Mouse (Mus musculus): ENCODE results near the gene Gpsm3. TPM values are rescaled to one million over a fixed set of nuclear protein-coding genes. Genes with fewer than 3 reads are reported as not detected.
"Not testable (repeated sequence)": the region's sequence is repeated elsewhere in the genome, so short reads cannot be mapped to it uniquely, and the experiment has no call there.

The Gpsm3 gene
- polyA plus RNA-seq (2015; fragmentation: Nextera tagmentation; extraction: Ambion mirVana): 12.0 and 12.5 TPM in 2 replicates

DNA sequence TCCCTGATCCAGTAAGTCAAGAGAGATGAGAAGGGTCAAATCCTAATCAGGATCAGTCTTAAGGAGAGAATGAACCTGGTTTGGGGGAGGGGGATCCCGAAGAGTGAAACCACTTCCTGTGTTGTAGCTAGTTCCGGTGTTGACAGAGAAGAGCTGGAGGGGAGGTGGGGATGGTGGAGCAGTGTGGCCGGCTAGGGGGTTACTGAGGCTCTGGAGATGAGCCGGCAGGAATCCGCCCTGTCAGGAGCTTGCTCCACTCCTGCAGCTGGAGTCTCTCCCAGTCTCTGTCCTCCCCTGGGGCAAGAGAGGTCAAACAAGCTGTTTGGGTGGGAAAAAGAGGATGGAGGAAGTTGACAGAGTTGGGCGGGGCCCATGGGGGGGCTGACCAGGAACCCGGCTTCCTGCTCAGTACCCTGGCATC, at the start of gene Gpsm3:
Gene Gpsm3 (plus strand): TSS at position 126 of the 421 bp plus-strand sequence.
- no peaks in the 10 kb centered on the region for H3K27me3 ChIP-seq (replicated peaks; ENCODE audit: control insufficient read depth, insufficient read depth, low read length)
- peak within 1 kb of the TSS; percentile 93 for H3K27ac ChIP-seq (ENCODE audit: low read length)
- H3K4me3 ChIP-seq (ENCODE audit: low read length): peak within 1 kb of the TSS; percentile 90
- ATAC-seq: no peak
- H3K9ac ChIP-seq (ENCODE audit: low read depth, low read length): peak within 1 kb of the TSS; percentile 99
- H3K4me2 ChIP-seq (ENCODE audit: low read depth, low read length): peak within 1 kb of the TSS; percentile 92
- H3K9me3 ChIP-seq (ENCODE audit: control insufficient read depth, low read length): no peaks in the 10 kb centered on the region
- H3K4me1 ChIP-seq (ENCODE audit: control insufficient read depth, insufficient read depth, low read length): peaks cover 57% of the 10 kb centered on the region
- WGBS: 19% methylated on average over 7 of the region's 7 CpGs
- H3K36me3 ChIP-seq (ENCODE audit: control insufficient read depth, insufficient read depth, low read length): 0 out of 2 replicates have a peak, but pooled peaks cover 1% of the 10 kb centered on the region

DNA sequence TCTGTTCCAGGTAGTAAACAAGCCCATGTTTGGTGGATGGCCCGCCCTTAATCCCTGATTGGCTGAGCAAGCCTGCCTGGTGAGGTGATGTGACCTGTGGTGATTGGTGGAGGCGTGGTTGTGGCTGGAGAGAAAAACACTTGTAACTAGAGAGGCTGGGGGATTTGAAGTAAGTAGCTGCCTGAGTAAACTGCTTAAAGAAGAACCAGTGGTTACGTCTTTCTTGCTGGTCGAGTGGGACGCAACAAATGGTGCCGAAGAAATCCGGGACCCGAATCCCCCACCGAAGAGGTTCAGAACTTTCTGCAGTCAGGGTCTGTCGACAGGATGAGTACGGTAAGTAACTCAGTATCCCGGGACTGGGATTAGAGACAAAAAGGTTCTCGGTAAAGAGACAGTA, 46.0 kb upstream of the Gpsm3 start:
- not testable (repeated sequence) for H3K4me1 ChIP-seq (ENCODE audit: control insufficient read depth, insufficient read depth, low read length); H3K9me3 ChIP-seq (ENCODE audit: control insufficient read depth, low read length); ATAC-seq; H3K4me2 ChIP-seq (ENCODE audit: low read depth, low read length); H3K9ac ChIP-seq (ENCODE audit: low read depth, low read length); H3K27me3 ChIP-seq (replicated peaks; ENCODE audit: control insufficient read depth, insufficient read depth, low read length); H3K4me3 ChIP-seq (ENCODE audit: low read length); H3K27ac ChIP-seq (ENCODE audit: low read length); H3K36me3 ChIP-seq (ENCODE audit: control insufficient read depth, insufficient read depth, low read length)
- WGBS: 94% methylated on average over 12 of the region's 13 CpGs

DNA sequence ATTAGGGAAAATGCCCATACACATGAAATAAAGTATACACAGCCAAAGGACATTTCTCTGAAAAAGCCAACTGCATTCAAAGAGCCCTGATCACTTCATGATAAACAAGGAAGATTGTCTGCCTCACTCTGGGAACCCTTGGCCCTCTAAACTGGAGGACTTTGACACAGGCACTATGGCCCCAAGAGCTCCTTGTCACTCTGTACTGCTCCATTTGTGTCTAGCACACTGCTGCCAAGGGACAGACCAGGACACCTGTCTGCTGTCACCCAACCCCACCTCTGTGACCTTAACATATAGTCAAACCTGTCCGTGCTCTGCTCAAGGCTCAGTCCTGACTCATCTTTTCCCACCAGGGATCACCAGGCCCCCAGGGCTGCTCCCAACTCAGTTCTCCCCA, 42.8 kb upstream of the Gpsm3 start:
- Histone ChIP-seq H3K36me3 (ENCODE audit: control insufficient read depth, insufficient read depth, low read length) (no peaks in the 10 kb centered on the region), H3K4me2 (ENCODE audit: low read depth, low read length) (no peak overlapping the region), H3K4me3 (ENCODE audit: low read length) (no peak overlapping the region), H3K9me3 (ENCODE audit: control insufficient read depth, low read length) (no peaks in the 10 kb centered on the region), H3K27ac (ENCODE audit: low read length) (peak overlapping the region; percentile 24; the same call in 1 of the 2 replicates), H3K4me1 (ENCODE audit: control insufficient read depth, insufficient read depth, low read length) (no peaks in the 10 kb centered on the region), H3K9ac (ENCODE audit: low read depth, low read length) (no peak overlapping the region), H3K27me3 (replicated peaks; ENCODE audit: control insufficient read depth, insufficient read depth, low read length) (no peaks in the 10 kb centered on the region)
- peak; percentile 87 for ATAC-seq
- 86% methylated on average over 1 of the region's 1 CpGs for WGBS

DNA sequence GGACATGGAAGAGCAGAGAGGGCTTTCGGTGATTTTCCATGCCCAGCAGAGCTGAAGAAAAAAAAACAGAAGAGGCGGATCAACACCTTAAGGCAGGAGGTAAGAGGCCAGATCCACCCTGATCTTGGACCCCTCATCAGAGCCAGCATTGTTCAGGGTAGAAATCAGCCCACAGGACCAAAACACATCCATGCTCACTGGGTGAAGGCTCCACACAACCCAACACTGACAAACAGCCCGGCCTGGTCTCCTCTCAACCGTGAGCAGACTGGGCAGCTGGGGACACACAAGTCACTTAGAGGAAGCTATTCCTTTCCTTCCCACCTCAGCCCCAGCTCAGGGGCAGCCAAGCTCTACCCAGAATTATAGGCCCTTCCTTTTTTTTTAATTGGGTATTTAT, 42.0 kb upstream of the Gpsm3 start:
- no peaks in the 10 kb centered on the region for H3K27me3 ChIP-seq (replicated peaks; ENCODE audit: control insufficient read depth, insufficient read depth, low read length)
- no peak for ATAC-seq
- no peaks in the 10 kb centered on the region for H3K9me3 ChIP-seq (ENCODE audit: control insufficient read depth, low read length)
- no peaks in the 10 kb centered on the region for H3K4me1 ChIP-seq (ENCODE audit: control insufficient read depth, insufficient read depth, low read length)
- H3K4me3 ChIP-seq (ENCODE audit: low read length): no peak overlapping the region
- 85% methylated on average over 4 of the region's 4 CpGs for WGBS
- H3K4me2 ChIP-seq (ENCODE audit: low read depth, low read length): no peak overlapping the region
- H3K9ac ChIP-seq (ENCODE audit: low read depth, low read length): no peak overlapping the region
- H3K27ac ChIP-seq (ENCODE audit: low read length): no peak overlapping the region
- H3K36me3 ChIP-seq (ENCODE audit: control insufficient read depth, insufficient read depth, low read length): no peaks in the 10 kb centered on the region

DNA sequence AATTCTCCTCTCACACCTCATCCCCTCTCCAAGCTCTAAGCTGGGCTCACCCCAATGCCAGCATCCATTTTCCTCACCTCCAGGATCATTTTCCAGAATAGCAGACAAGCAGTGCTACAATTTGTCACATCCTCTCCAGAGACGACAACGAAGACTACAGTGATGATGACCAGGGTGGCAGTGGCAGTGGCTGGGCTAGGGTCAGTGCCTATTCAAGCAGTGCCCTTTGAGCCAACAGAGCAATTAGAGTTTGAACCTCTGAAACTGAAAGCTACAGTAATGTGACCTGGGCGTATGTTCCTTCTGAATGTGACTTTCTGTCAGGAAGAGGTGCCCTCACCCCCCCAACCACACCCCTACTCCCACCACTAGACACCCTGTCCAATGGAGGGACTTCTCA, 40.5 kb upstream of the Gpsm3 start:
- no peaks in the 10 kb centered on the region for H3K9me3 ChIP-seq (ENCODE audit: control insufficient read depth, low read length)
- no peak overlapping the region for H3K27ac ChIP-seq (ENCODE audit: low read length)
- no peak overlapping the region for H3K9ac ChIP-seq (ENCODE audit: low read depth, low read length)
- WGBS: 86% methylated on average over 3 of the region's 3 CpGs
- H3K4me3 ChIP-seq (ENCODE audit: low read length): no peak overlapping the region
- no peaks in the 10 kb centered on the region for H3K36me3 ChIP-seq (ENCODE audit: control insufficient read depth, insufficient read depth, low read length)
- no peak overlapping the region for H3K4me2 ChIP-seq (ENCODE audit: low read depth, low read length)
- ATAC-seq: no peak
- no peaks in the 10 kb centered on the region for H3K4me1 ChIP-seq (ENCODE audit: control insufficient read depth, insufficient read depth, low read length)
- no peaks in the 10 kb centered on the region for H3K27me3 ChIP-seq (replicated peaks; ENCODE audit: control insufficient read depth, insufficient read depth, low read length)

DNA sequence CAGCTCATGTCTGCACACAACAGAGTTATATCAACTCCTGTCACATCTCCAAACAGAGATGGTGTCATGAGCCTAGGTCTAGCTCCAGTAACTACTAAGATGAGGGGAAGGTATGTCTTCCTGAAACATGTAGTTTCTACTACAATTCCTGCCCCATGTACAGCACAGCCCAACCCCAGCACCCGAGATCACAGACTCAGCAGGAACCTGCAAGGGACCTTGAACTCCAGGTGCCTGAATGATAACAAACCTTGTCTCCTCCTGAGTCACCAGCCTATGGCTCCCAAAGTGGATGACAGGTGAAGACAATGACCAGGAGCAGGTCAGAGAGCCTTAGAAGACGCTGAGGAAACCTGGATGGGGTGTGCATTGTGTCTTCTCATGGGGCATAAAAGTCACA, 39.8 kb upstream of the Gpsm3 start:
- WGBS: 61% methylated on average over 2 of the region's 2 CpGs
- H3K4me3 ChIP-seq (ENCODE audit: low read length): no peak overlapping the region

DNA sequence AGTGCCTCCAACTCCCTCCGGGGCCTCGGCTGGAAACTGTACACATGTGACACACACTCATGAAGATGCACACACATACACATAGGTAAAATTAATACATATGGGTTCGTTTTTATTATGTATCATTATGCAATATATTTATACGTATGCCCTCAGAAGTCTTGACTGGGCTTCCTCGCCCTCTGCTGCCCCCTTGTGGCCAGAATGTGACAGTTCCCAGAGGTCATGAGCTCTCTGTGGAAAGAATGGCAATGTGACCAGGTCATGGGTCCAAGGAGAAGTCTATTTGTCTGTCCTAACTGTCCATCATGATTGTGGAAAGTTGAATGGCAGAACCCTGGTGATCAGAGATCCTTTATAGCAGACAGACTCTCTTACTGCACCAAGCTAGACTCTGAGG, 34.1 kb upstream of the Gpsm3 start:
- H3K9me3 ChIP-seq (ENCODE audit: control insufficient read depth, low read length): no peaks in the 10 kb centered on the region
- H3K27ac ChIP-seq (ENCODE audit: low read length): no peak overlapping the region
- ATAC-seq: no peak; the same call in 1 of the 2 replicates
- H3K36me3 ChIP-seq (ENCODE audit: control insufficient read depth, insufficient read depth, low read length): no peaks in the 10 kb centered on the region
- H3K4me1 ChIP-seq (ENCODE audit: control insufficient read depth, insufficient read depth, low read length): 0 out of 2 replicates have a peak, but pooled peaks cover 3% of the 10 kb centered on the region
- no peaks in the 10 kb centered on the region for H3K27me3 ChIP-seq (replicated peaks; ENCODE audit: control insufficient read depth, insufficient read depth, low read length)
- 18% methylated on average over 5 of the region's 5 CpGs for WGBS
- no peak overlapping the region for H3K4me2 ChIP-seq (ENCODE audit: low read depth, low read length)
- H3K4me3 ChIP-seq (ENCODE audit: low read length): no peak overlapping the region
- H3K9ac ChIP-seq (ENCODE audit: low read depth, low read length): no peak overlapping the region

More for the DNA sequence above, 39.8 kb upstream of the Gpsm3 start:
- Histone ChIP-seq H3K9me3 (ENCODE audit: control insufficient read depth, low read length) (no peaks in the 10 kb centered on the region), H3K36me3 (ENCODE audit: control insufficient read depth, insufficient read depth, low read length) (no peaks in the 10 kb centered on the region), H3K27me3 (replicated peaks; ENCODE audit: control insufficient read depth, insufficient read depth, low read length) (no peaks in the 10 kb centered on the region), H3K4me1 (ENCODE audit: control insufficient read depth, insufficient read depth, low read length) (no peaks in the 10 kb centered on the region), H3K4me2 (ENCODE audit: low read depth, low read length) (no peak overlapping the region), H3K27ac (ENCODE audit: low read length) (no peak overlapping the region), H3K9ac (ENCODE audit: low read depth, low read length) (no peak overlapping the region)
- ATAC-seq: peak; percentile 61; the same call in 1 of the 2 replicates

DNA sequence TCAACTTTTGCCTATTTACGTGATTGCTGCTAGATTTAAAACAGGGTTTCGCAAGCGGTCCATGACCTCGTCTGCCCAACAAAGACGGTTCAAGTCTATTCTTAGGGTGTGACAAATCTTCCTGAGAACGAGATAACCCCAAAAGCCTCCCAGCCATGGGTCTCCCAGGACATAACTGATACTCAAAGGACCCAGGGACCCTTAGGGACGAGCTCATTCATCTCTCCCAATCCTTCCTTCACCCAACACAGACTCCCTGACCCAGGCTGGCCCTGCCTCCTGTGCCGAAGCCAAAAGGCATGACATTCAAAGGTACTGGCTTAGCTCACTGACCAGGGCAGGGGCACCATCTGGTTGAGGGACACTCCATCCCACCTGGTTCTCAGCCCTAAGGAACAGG, 33.2 kb upstream of the Gpsm3 start:
- Histone ChIP-seq H3K4me2 (ENCODE audit: low read depth, low read length) (no peak overlapping the region), H3K27me3 (replicated peaks; ENCODE audit: control insufficient read depth, insufficient read depth, low read length) (no peaks in the 10 kb centered on the region), H3K9ac (ENCODE audit: low read depth, low read length) (no peak overlapping the region), H3K27ac (ENCODE audit: low read length) (no peak overlapping the region), H3K36me3 (ENCODE audit: control insufficient read depth, insufficient read depth, low read length) (no peaks in the 10 kb centered on the region), H3K9me3 (ENCODE audit: control insufficient read depth, low read length) (no peaks in the 10 kb centered on the region), H3K4me3 (ENCODE audit: low read length) (no peak overlapping the region), H3K4me1 (ENCODE audit: control insufficient read depth, insufficient read depth, low read length) (0 out of 2 replicates have a peak, but pooled peaks cover 3% of the 10 kb centered on the region)
- WGBS: 79% methylated on average over 8 of the region's 8 CpGs
- ATAC-seq: no peak

DNA sequence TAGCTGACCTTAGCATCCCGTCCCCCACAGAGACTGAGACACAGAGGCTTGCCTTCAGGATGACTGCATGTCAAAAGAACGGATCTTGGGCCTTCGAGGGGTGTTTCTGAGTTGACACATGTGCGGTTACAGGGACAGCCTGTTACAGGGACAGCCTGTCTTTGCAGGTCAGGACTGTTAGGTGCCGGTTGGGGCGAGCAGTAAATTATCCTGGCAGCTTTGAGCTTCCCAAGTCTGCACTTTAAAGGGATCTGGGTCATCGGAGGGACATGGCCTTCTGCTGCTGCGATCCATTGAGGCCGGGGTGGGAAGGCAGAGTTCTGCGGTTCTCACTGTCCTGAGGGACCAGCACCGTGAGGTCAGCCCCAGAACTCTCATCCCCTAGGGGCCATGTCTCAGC, 32.2 kb upstream of the Gpsm3 start:
- Histone ChIP-seq H3K9me3 (ENCODE audit: control insufficient read depth, low read length) (no peaks in the 10 kb centered on the region), H3K4me3 (ENCODE audit: low read length) (no peak overlapping the region), H3K4me2 (ENCODE audit: low read depth, low read length) (no peak overlapping the region), H3K9ac (ENCODE audit: low read depth, low read length) (no peak overlapping the region), H3K27me3 (replicated peaks; ENCODE audit: control insufficient read depth, insufficient read depth, low read length) (no peaks in the 10 kb centered on the region), H3K36me3 (ENCODE audit: control insufficient read depth, insufficient read depth, low read length) (no peaks in the 10 kb centered on the region), H3K27ac (ENCODE audit: low read length) (no peak overlapping the region), H3K4me1 (ENCODE audit: control insufficient read depth, insufficient read depth, low read length) (0 out of 2 replicates have a peak, but pooled peaks cover 3% of the 10 kb centered on the region)
- no peak for ATAC-seq
- WGBS: 68% methylated on average over 11 of the region's 11 CpGs

DNA sequence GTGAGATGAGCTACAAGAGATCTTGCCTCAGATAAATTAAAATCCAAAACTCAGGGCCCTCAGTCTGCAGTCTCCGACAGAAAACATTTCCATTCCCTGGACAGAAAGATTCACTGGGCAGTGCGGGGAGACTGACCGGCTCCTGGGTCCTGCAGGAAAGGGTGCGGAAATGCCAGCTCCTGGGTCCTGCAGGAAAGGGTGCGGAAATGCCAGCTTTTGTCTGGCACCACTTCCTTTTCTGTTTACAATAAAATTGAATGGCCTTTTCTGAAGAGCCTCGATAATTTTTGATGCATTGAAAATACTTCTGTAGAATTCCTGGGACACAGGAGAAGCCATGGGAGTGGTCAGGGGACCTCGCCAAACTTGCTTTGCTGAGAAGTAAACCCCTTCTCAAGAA, 30.5 kb upstream of the Gpsm3 start:
- Histone ChIP-seq H3K4me2 (ENCODE audit: low read depth, low read length) (no peak overlapping the region), H3K4me1 (ENCODE audit: control insufficient read depth, insufficient read depth, low read length) (peaks cover 6% of the 10 kb centered on the region), H3K27me3 (replicated peaks; ENCODE audit: control insufficient read depth, insufficient read depth, low read length) (no peaks in the 10 kb centered on the region), H3K36me3 (ENCODE audit: control insufficient read depth, insufficient read depth, low read length) (no peaks in the 10 kb centered on the region), H3K27ac (ENCODE audit: low read length) (no peak overlapping the region), H3K9me3 (ENCODE audit: control insufficient read depth, low read length) (no peaks in the 10 kb centered on the region), H3K9ac (ENCODE audit: low read depth, low read length) (no peak overlapping the region), H3K4me3 (ENCODE audit: low read length) (no peak overlapping the region)
- ATAC-seq: no peak
- WGBS: 78% methylated on average over 7 of the region's 7 CpGs
